Mouse (Mus musculus): ENCODE measurements around the gene Ttll3.

DNA sequence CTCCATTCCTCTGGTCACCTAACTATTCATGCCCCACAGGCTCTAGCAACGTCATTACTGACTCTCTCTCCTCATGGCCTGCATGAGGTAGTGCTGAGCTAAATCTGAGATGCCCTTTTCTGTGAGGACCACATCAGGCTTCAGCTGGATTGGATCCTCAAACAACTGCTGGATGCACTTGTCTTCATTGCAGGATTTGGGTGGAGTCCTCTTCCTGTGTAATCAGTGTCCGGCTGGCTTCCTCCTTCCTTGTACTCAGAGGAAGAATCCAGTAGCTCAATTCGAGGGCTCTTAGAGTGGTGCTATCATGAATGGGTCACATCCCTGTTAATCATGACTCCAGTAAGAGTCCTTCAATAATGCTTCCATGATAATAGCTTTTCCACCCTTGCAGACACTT, 35.4 kb upstream of the Ttll3 start:
- TF ChIP-seq CTCF (IDR thresholded peaks at IDR 0.05; ENCODE audit: extremely low read depth, insufficient read length, insufficient replicate concordance, low read depth, low read length) (no peak), POLR2A (IDR thresholded peaks at IDR 0.05; ENCODE audit: low read depth, low read length) (no peak)
